Mouse (Mus musculus): ENCODE results near the gene Ebp. TPM values are rescaled to one million over a fixed set of nuclear protein-coding genes. Genes with fewer than 3 reads are reported as not detected.

Gene Ebp
- polyA plus RNA-seq, 1 experiment from 2014 or later, result 30.6 TPM

GRCm38 (mm10) chrX:8139480-8139879 is 53.8 kb downstream of the Ebp start:
- WGBS, result 59% methylated on average over 1 of the region's 1 CpGs
- H3K4me3 ChIP-seq (replicated peaks; ENCODE audit: low read length), result no peak overlapping the region
- no peaks in the 10 kb centered on the region for H3K27me3 ChIP-seq (ENCODE audit: control insufficient read depth, insufficient read depth, low read length)
- DNase-seq (ENCODE audit: low spot score) (no peak), ATAC-seq (ENCODE audit: low FRiP score) (no peak)
- no peak overlapping the region for H3K9ac ChIP-seq
- peaks cover 6% of the 10 kb centered on the region for H3K4me1 ChIP-seq (replicated peaks; ENCODE audit: control insufficient read depth, insufficient read depth, low read length)
- H3K27ac ChIP-seq, result no peak overlapping the region
- no peaks in the 10 kb centered on the region for H3K9me3 ChIP-seq (ENCODE audit: control insufficient read depth, low read length)
- H3K4me2 ChIP-seq (replicated peaks), result no peak overlapping the region
- peaks cover 56% of the 10 kb centered on the region for H3K36me3 ChIP-seq (replicated peaks; ENCODE audit: control insufficient read depth, insufficient read depth)

GRCm38 (mm10) chrX:8135886-8136285 is 57.4 kb downstream of the Ebp start:
- Histone ChIP-seq H3K4me2 (replicated peaks) (no peak overlapping the region), H3K4me1 (replicated peaks; ENCODE audit: control insufficient read depth, insufficient read depth, low read length) (peaks cover 5% of the 10 kb centered on the region; the same call in 1 of the 2 replicates), H3K27me3 (ENCODE audit: control insufficient read depth, insufficient read depth, low read length) (no peaks in the 10 kb centered on the region), H3K9me3 (ENCODE audit: control insufficient read depth, low read length) (no peaks in the 10 kb centered on the region), H3K9ac (no peak overlapping the region), H3K4me3 (replicated peaks; ENCODE audit: low read length) (no peak overlapping the region), H3K27ac (no peak overlapping the region), H3K36me3 (replicated peaks; ENCODE audit: control insufficient read depth, insufficient read depth) (peaks cover 30% of the 10 kb centered on the region)
- no peak for DNase-seq (ENCODE audit: low spot score)
- ATAC-seq (ENCODE audit: low FRiP score), result no peak
- WGBS, result 61% methylated on average over 2 of the region's 2 CpGs

Other genes with a start within 250 kb of the Ebp start
- gene Hdac6, start 245.6 kb downstream of the Ebp start, polyA plus RNA-seq (2014; fragmentation: Nextera tagmentation; extraction: Ambion mirVana), result 59.7 and 64.4 TPM in 2 replicates
- gene Gata1, start 215.4 kb downstream of the Ebp start, polyA plus RNA-seq (2014; fragmentation: Nextera tagmentation; extraction: Ambion mirVana), result not detected in 2 replicates
- 0.33 and 0.92 TPM in 2 replicates for gene Glod5, start 175.0 kb downstream of the Ebp start, polyA plus RNA-seq (2014; fragmentation: Nextera tagmentation; extraction: Ambion mirVana)
- gene Suv39h1, start 118.8 kb downstream of the Ebp start, polyA plus RNA-seq (2014; fragmentation: Nextera tagmentation; extraction: Ambion mirVana), result 36.4 and 37.9 TPM in 2 replicates
- 0.13 and 0.32 TPM in 2 replicates for gene Was, start 103.0 kb downstream of the Ebp start, polyA plus RNA-seq (2014; fragmentation: Nextera tagmentation; extraction: Ambion mirVana)
- 56.6 and 60.9 TPM in 2 replicates for gene Wdr13, start 60.6 kb downstream of the Ebp start, polyA plus RNA-seq (2014; fragmentation: Nextera tagmentation; extraction: Ambion mirVana)
- 304 and 340 TPM in 2 replicates for gene Rbm3, start 47.6 kb downstream of the Ebp start, polyA plus RNA-seq (2014; fragmentation: Nextera tagmentation; extraction: Ambion mirVana)
- gene Tbc1d25, start 17.3 kb downstream of the Ebp start, polyA plus RNA-seq (2014; fragmentation: Nextera tagmentation; extraction: Ambion mirVana), result 22.3 and 24.5 TPM in 2 replicates
- 45.0 and 46.9 TPM in 2 replicates for gene Porcn, start 13.0 kb upstream of the Ebp start, polyA plus RNA-seq (2014; fragmentation: Nextera tagmentation; extraction: Ambion mirVana)
- gene Ftsj1, start 58.9 kb upstream of the Ebp start, polyA plus RNA-seq (2014; fragmentation: Nextera tagmentation; extraction: Ambion mirVana), result 49.5 and 51.0 TPM in 2 replicates
- gene Slc38a5, start 77.6 kb upstream of the Ebp start, polyA plus RNA-seq (2014; fragmentation: Nextera tagmentation; extraction: Ambion mirVana), result 47.4 and 51.5 TPM in 2 replicates
- not detected in 2 replicates for gene Ssxb10, start 133.9 kb upstream of the Ebp start, polyA plus RNA-seq (2014; fragmentation: Nextera tagmentation; extraction: Ambion mirVana)
- gene Ssxb9, start 173.5 kb upstream of the Ebp start, polyA plus RNA-seq (2014; fragmentation: Nextera tagmentation; extraction: Ambion mirVana), result not detected in 2 replicates
- gene Ssxb1, start 219.8 kb upstream of the Ebp start, polyA plus RNA-seq (2014; fragmentation: Nextera tagmentation; extraction: Ambion mirVana), result not detected in 2 replicates

Data from hindbrain, embryonic 14.5 days (tissue).